Comparison of ENCODE assay signal across 18 mouse cellular contexts in genomic region chr8:95200001-95200405, GRCm38 (mm10). TPM values are rescaled to one million over a fixed set of nuclear protein-coding genes. Genes with fewer than 3 reads are reported as not detected.
DNase-seq lines count a peak whose midpoint lies in the region; ATAC-seq and TF ChIP-seq lines count a peak whose summit lies in the region.
"Had no signal": no experiment of that assay in that cellular context is flagged by ENCODE, and none has a peak within 500 bp of the region (broad histone marks: within the 10 kb centered on the region; RNA-seq: fewer than 3 reads in every experiment).

No protein-coding gene starts in this region.

- 85% methylated on average over 9 of the region's 9 CpGs for WGBS in midbrain, embryonic 11.5 days
- WGBS in midbrain, embryonic 16.5 days = 82% methylated on average over 9 of the region's 9 CpGs
- 43% methylated on average over 9 of the region's 9 CpGs for WGBS in stomach, postnatal 0 days

- peak; percentile 19 for TF ChIP-seq CTCF in stomach, postnatal 0 days (IDR thresholded peaks at IDR 0.05; ENCODE audit: low read depth)

- DNase-seq in adrenal gland, adult 2 months = peak; percentile 69
- DNase-seq in adrenal gland, adult 8-10 months = no peak
- DNase-seq in midbrain, embryonic 11.5 days (ENCODE audit: low spot score, missing footprints) = peak; percentile 70
- DNase-seq in fat pad, adult 2 months (ENCODE audit: extremely low read depth, low read depth, low spot score) = peak; percentile 92
- DNase-seq in stomach, postnatal 0 days (ENCODE audit: low spot score) = peak; percentile 52
- no peak for DNase-seq in thymus, postnatal 10 days (ENCODE audit: low spot score in 2 of 2)
- no peak for DNase-seq in layer of hippocampus, postnatal 10 days (ENCODE audit: low spot score in 2 of 2)
- DNase-seq: cerebellum, adult 9-11 months; gastrocnemius, postnatal 14 days; kidney, postnatal 4 days; lung, embryonic 14.5 days; right cerebral cortex, adult 18-20 months; thymus, adult 18-20 months had no signal

- no peaks in the 10 kb centered on the region for H3K9me3 ChIP-seq in midbrain, embryonic 11.5 days (ENCODE audit: control insufficient read depth, low read length)
- H3K9me3 ChIP-seq in midbrain, embryonic 16.5 days (replicated peaks; ENCODE audit: control insufficient read depth, low read length, poor library complexity, severe bottlenecking) = no peaks in the 10 kb centered on the region
- H3K9me3 ChIP-seq in stomach, postnatal 0 days (ENCODE audit: control insufficient read depth, low read length) = no peaks in the 10 kb centered on the region
- H3K9me3 ChIP-seq: forebrain, embryonic 10.5 days; hindbrain, embryonic 12.5 days; midbrain, embryonic 15.5 days had no signal

- TF ChIP-seq EP300 in stomach, postnatal 0 days (optimal IDR thresholded peaks at IDR 0.05) = no peak

- H3K9ac ChIP-seq in midbrain, embryonic 11.5 days (ENCODE audit: low read length) = no peak overlapping the region
- H3K9ac ChIP-seq in midbrain, embryonic 16.5 days (ENCODE audit: low read depth, low read length) = no peak overlapping the region
- no peak overlapping the region for H3K9ac ChIP-seq in stomach, postnatal 0 days (ENCODE audit: low read length)
- H3K9ac ChIP-seq: hindbrain, embryonic 12.5 days; lung, embryonic 14.5 days; midbrain, embryonic 15.5 days had no signal

- H3K4me1 ChIP-seq in midbrain, embryonic 11.5 days (ENCODE audit: control insufficient read depth, insufficient read depth, low read length) = no peaks in the 10 kb centered on the region
- H3K4me1 ChIP-seq in midbrain, embryonic 16.5 days (ENCODE audit: control insufficient read depth, insufficient read depth, low read length) = 0 out of 2 replicates have a peak, but pooled peaks cover 3% of the 10 kb centered on the region
- no peaks in the 10 kb centered on the region for H3K4me1 ChIP-seq in stomach, postnatal 0 days (replicated peaks; ENCODE audit: control insufficient read depth, insufficient read depth)

- H3K27ac ChIP-seq in midbrain, embryonic 11.5 days (ENCODE audit: low read depth, low read length) = no peak overlapping the region
- no peak overlapping the region for H3K27ac ChIP-seq in midbrain, embryonic 16.5 days (ENCODE audit: low read length)
- H3K27ac ChIP-seq in stomach, postnatal 0 days (replicated peaks) = no peak overlapping the region
- H3K27ac ChIP-seq: forebrain, embryonic 10.5 days; hindbrain, embryonic 12.5 days; midbrain, embryonic 15.5 days had no signal

- H3K27me3 ChIP-seq in midbrain, embryonic 11.5 days (ENCODE audit: control insufficient read depth, insufficient read depth, low read length) = no peaks in the 10 kb centered on the region
- H3K27me3 ChIP-seq in midbrain, embryonic 16.5 days (ENCODE audit: control insufficient read depth, insufficient read depth, low read depth, low read length) = no peaks in the 10 kb centered on the region
- no peaks in the 10 kb centered on the region for H3K27me3 ChIP-seq in stomach, postnatal 0 days (ENCODE audit: control insufficient read depth, insufficient read depth, low read length)
- H3K27me3 ChIP-seq: hindbrain, embryonic 12.5 days; midbrain, embryonic 15.5 days; Patski had no signal

- no peak overlapping the region for H3K4me2 ChIP-seq in midbrain, embryonic 11.5 days
- H3K4me2 ChIP-seq in midbrain, embryonic 16.5 days (ENCODE audit: low read length) = no peak overlapping the region
- no peak overlapping the region for H3K4me2 ChIP-seq in stomach, postnatal 0 days (replicated peaks; ENCODE audit: low read depth)
- H3K4me2 ChIP-seq: hindbrain, embryonic 12.5 days; lung, embryonic 14.5 days; midbrain, embryonic 15.5 days had no signal

- no peaks in the 10 kb centered on the region for H3K36me3 ChIP-seq in midbrain, embryonic 11.5 days (ENCODE audit: control insufficient read depth, insufficient read depth, low read length)
- no peaks in the 10 kb centered on the region for H3K36me3 ChIP-seq in midbrain, embryonic 16.5 days (ENCODE audit: control insufficient read depth, insufficient read depth, low read length)
- no peaks in the 10 kb centered on the region for H3K36me3 ChIP-seq in stomach, postnatal 0 days (ENCODE audit: control insufficient read depth, insufficient read depth, low read length)
- H3K36me3 ChIP-seq: forebrain, embryonic 10.5 days; hindbrain, embryonic 12.5 days; midbrain, embryonic 15.5 days had no signal

- no peak overlapping the region for H3K4me3 ChIP-seq in midbrain, embryonic 11.5 days (ENCODE audit: low read depth, low read length)
- no peak overlapping the region for H3K4me3 ChIP-seq in midbrain, embryonic 16.5 days (ENCODE audit: low read depth, low read length)
- H3K4me3 ChIP-seq in stomach, postnatal 0 days (ENCODE audit: low read depth, low read length) = no peak overlapping the region
- H3K4me3 ChIP-seq: forebrain, embryonic 10.5 days; hindbrain, embryonic 12.5 days; midbrain, embryonic 15.5 days had no signal

- ATAC-seq in midbrain, embryonic 11.5 days (ENCODE audit: low FRiP score) = no peak
- ATAC-seq in midbrain, embryonic 16.5 days = no peak
- 0 out of 2 replicates have a peak, but pooled peaks have one; percentile 22 for ATAC-seq in stomach, postnatal 0 days (ENCODE audit: low FRiP score, low TSS enrichment)
- ATAC-seq: midbrain, embryonic 15.5 days; Patski had no signal

RNA-seq across cellular contexts. Expression of gene Kifc3, which starts 2.6 kb away (rescaled TPM):
- total RNA-seq in adrenal gland, adult 2 months (2021) = 100 to 1,000 TPM; 134 to 144 TPM
- polyA plus RNA-seq in adrenal gland, adult 2 months (2012; rRNA removed) = 268 and 330 TPM in 2 replicates
- 100 to 1,000 TPM; 165 to 259 (median 182) TPM for total RNA-seq in adrenal gland, adult 8-10 months (2022)
- 2.3 and 3.6 TPM in 2 replicates for polyA plus RNA-seq in midbrain, embryonic 11.5 days (2014; fragmentation: Nextera tagmentation; extraction: Ambion mirVana)
- 28.2 and 31.1 TPM in 2 replicates for polyA plus RNA-seq in midbrain, embryonic 16.5 days (2015; fragmentation: Nextera tagmentation; extraction: Ambion mirVana)
- 14.1 and 14.2 TPM in 2 replicates for polyA plus RNA-seq in stomach, postnatal 0 days (2015; fragmentation: Nextera tagmentation; extraction: Ambion mirVana)
- 10 to 100 TPM; 72.4 to 90.2 TPM for total RNA-seq in layer of hippocampus, postnatal 10 days (2021)

Comparison
In these comparisons a context has a peak if more than half of its experiments do, and no peak if none do; other contexts are left out.
1. DNase-seq: peak in adrenal gland, adult 2 months (single experiment), midbrain, embryonic 11.5 days (single experiment), fat pad, adult 2 months (single experiment) and stomach, postnatal 0 days (single experiment); none in adrenal gland, adult 8-10 months (single experiment), thymus, postnatal 10 days (0 of 2) and layer of hippocampus, postnatal 10 days (0 of 2).